Mouse (Mus musculus) yolk sac, embryonic 10.5 days (tissue): ENCODE data around the gene Rspo1.
A peak's percentile ranks its signal among the peaks of the same experiment; 100 is the strongest.
"Not testable (repeated sequence)": the region's sequence is repeated elsewhere in the genome, so short reads cannot be mapped to it uniquely, and the experiment has no call there.

ENCODE experiments used
- DNase-seq: peaks from one replicate; pipeline ENCODE4 v3.0.0-alpha.2; 2017; ENCODE audit warnings: low spot score

Gene Rspo1

DNA sequence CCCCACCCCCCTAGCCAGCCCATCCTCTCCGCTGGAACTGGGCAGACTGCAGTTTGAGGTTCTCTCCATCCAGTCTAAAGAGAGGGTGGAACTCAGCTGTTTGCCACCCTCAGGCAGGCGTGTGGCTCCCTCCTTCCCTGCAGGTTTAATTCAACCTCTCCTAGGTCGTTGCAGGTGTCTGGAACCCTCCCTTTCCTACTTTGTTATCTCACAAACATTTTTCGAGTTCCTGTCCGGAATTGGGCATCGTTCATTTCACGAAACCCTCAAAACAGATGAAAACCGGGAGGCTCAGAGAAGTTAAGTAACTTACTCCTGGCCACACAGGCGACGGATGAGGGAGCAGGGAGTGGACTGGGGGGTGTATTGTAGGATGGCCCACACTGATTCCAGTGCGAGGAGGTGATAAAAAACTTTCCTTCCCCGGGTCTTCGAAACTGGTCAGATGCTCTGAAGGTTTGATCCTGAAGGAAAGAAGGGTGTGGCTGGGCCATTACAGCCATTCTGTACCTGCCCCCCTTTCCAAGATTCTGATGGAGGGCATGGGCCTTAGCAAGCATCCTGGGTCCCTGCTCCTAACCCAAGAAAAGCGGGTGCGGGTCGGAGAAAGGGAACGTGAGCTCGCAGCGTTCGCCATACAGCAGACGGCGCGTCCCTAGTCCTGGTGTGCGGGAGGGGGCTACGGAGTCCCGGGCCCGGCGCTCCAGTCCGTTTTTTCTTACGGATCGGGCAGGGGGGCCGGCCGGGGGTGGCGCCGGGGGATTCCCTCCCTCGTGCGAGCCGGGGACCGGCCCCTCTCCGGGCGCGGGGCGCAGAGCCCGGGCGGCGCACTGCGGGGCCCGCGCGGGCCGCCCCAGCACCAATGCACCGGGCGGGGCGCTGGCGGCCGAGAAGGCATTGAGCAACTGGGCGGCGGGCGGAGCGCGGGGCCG lies at the start of gene Rspo1:
Rspo1 (plus strand) TSS at position 760 of the 932 bp plus-strand sequence.
- peak; percentile 32 for DNase-seq

DNA sequence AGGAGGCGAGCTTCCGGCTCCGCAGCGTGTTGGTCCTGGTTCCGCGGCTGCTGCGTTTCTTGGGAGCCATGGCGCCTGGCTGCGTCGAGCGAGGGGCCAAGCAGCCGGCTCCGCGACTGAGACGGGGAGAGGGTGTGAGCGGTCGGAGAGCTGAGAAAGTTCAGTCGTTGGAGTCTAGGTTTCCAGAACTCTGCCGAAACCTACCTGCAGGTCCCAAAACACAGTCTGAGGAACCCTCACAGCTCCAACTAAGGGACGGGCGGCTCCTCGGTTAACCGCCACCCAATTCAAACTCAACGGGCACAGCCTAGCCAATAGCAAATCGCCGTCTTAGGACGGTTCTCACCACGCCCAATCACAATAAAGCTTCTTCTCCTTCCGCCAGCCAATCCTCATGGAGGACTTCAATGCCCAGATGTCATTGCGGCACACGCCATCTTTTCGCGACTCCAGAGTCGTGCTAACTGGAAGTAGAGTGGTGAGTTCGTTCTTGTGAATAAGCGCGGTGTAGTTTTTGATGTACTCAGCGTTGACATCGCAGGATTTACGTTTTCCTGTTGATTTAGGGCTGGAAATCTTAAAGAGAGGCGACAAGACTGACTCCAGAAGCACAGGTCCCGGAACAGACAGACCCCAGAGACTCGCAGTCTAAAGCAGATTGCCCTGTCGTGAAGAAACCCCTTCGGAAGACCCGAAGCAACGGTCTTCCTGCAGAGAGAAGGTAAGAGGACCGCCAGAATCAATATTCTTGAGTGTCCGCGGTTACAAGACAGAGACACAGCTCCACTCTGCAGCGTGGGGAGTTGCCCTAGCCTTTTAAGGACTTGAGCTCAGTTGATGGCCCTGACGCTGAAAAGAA lies 49.4 kb upstream of the Rspo1 start, which contains the start of gene 9930104L06Rik:
9930104L06Rik (plus strand) TSS at position 436 of the 859 bp plus-strand sequence.
- DNase-seq = peak; percentile 95

DNA sequence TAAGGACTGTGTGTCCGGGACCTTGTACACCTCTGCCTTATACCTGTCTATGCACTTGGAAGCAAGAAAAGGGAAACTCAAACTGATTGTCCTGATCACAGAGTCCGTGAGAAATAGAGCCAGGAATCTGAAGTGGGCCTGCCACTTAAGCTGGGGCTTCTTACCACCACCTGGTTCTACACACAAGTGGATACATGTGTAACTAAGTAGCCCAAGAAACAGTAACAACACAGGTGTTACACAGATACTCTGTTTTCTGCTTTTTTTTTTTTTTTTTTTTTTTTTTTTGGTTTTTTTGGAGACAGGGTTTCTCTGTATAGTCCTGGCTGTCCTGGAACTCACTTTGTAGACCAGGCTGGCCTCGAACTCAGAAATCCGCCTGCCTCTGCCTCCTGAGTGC lies 47.0 kb upstream of the Rspo1 start, which contains the start of gene Cdca8:
Cdca8 (minus strand) TSS at position 101 of the 400 bp plus-strand sequence.
- not testable (repeated sequence) for DNase-seq

DNA sequence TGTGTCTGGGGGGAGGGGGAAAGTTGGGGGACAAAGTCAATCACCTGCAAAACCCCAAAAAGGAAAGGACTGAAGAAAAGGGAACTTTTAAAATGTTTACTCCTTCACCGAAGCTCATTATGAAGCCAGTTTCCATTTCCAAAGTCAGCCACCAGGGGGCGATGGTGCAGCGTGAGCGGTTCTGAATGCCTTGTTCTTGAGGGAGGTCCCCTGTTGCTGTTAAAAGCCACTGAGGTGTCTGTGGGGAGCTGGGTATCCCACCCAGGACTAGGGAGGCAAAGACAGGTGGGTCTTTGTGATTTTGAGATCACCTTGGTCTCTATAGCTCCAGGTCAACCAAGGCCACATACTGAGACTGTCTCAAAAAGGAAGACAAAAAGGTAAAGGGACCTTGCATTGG lies 43.2 kb upstream of the Rspo1 start:
- DNase-seq = peak; percentile 52

DNA sequence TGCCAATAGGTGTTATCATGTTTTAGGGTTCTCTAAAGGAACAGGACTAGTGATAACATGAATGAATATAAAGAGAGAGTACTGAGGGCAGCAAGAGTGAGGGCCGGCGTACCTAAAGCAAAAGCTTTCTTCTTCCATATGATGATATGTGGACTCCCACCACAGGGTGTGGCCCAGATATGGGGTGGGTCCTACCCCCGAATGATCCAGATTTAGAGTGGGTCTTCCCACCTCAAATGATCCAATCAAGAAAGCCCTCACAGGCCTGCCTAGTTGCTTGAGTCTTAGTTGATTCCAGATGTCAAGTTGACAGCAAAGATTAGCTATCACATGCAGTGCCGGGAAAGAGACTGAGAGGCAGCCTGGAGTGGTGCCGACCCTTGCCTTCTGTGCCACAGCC lies 42.4 kb upstream of the Rspo1 start:
- no peak for DNase-seq

DNA sequence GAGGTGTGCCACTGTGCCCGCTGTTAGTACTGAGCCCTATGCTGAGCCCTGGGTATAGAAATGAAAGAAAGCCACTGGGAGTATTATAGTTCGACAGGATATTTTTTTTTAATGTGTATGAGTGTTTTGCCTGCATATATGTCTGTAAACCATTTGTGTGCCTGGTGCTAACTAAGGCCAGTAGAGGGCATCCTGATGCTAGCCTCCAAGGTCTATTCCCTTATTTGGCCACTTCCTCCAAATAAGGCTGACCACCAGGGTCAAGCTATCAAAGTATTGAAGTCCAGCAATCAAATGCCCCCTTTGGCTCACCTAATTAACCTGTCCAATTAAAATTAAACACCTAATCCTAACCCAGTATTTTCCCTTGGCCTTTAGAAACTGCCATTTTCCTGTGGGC lies 41.3 kb upstream of the Rspo1 start:
- no peak for DNase-seq

DNA sequence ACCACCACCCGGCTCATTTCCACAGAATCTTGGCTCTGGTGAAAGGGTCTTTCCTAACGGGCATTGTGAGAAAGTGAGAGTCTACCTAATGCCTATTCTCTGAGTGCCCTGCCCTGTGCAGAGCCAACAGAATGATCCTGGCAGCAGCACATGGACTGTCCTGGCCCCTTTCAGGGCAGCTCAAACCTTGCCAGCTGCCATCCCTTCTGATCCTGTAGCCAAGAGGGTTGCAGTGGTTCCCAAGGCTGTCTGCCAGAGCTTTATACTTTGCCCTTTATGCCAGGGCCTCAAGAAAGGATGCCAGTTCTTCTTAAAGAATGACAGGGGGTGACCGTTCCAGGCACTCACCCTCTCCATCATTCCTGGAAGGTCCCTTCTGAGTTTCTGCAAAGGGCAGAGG lies 36.7 kb upstream of the Rspo1 start:
- no peak for DNase-seq

DNA sequence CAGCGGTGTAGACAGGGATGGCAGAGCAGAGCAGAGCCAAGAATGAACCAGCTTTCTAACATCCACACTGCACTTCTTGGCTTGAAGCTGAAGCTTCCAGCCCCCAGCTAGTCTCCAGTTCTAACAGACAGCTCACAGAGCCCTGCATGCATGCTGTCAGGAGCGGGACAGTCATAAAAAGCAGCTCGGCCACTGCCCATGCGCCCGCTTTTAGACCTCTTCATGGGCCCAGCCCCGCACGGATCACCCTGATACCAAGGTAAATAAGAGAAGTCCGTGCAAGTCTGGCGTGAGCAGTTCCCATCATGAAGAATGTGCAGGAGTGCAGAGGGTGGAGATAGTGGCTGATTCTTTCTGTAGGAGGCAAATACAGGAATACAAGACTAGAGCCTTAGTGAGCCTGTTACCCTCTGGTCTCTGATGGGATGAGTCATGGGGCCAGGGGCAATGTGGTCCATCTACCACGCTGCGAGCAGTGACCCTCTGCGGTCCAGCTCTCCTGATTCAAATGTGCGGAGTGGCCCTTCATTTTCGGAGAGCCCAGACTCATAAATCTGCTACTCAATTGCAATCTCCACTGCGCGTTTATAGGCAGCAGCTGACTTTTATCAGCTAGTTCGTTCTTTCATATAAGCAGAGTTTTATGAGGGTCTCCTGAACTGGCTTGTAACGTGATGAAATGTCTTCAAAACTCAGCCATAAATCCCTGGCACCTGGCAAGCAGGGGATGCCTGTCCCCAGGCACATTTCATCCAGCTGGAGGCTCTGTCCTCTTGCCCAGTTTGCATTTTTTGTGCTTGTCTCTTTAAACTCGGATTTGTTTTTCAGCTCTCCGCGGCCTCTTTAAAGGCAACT lies 35.8 kb upstream of the Rspo1 start:
- DNase-seq = no peak

DNA sequence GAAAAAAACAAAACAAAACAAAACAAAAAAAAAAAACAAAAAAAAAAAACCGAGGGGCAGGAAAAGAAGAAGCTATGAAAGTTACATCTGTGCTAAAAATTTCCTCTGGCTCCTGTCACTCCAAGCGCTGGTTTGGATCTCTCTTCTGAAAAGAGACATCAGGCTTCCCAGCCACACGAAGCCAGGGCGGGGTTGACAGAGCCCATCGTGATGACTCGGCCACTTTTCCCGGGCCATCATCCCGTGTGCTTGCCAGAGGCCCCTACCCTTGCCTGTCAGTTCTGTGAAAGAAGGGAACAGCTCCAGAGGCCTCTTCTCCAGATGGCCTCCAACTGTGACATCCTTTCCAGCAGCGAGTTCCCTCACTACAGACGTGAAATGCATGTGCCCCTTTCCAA lies 35.2 kb upstream of the Rspo1 start:
- no peak for DNase-seq

DNA sequence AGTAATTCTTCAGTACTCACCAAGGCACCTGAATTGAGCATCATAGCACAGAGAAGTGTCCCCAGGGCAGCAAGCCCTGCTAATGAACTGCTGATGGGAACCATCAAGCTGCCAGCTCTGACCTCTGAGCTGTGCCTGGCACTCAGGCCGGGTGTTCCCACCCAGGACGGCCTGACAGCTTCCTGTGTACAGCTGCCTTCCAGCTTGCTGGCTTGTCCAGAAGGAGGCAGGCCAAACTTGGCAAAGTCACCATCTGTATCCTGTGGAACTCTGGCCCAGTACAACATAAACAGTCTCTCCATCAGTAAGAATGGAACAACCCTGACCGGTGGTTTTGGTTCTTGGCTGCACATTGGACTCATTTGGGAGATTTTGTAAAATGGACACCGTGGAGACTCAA lies 32.7 kb upstream of the Rspo1 start:
- no peak for DNase-seq

DNA sequence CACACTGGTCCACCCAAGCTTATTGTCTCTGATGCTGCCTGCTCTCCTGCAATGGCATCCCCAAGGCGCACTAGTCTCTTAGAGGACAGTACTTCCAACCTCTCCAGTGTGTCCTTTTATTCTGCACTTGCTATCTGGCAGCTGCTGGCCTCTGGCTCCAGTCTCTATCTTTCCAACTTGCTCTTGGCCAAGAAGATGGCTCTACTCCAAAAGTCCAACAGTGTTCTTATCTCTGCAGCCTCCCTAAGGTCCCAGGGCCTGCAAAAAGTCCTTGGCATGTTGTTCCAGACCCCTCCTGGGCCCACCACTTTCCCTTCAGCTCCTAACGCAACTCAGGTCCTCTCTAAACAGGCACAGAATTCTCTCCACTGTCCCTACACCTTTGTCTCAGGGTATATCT lies 28.9 kb upstream of the Rspo1 start:
- DNase-seq = no peak

DNA sequence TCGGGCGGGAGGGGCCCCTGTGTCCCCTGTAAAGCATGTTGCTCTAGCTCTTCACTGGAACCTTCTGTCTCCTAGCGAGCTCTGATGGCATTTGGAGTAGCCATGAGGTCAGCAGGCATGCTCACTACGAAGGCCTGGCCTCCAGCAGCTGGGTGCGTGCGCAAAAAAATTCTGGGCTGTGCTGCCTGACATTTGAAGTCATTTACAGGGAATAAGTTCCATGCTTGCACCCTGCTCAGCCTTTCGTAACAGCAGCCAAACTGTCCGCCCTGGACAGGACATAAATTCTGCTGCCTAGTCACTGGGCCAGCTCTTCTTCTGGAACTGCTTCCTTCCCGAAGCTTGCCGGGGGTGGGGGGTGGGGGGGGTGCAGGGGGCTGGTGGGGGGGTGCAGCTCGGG lies 27.2 kb upstream of the Rspo1 start:
- no peak for DNase-seq

DNA sequence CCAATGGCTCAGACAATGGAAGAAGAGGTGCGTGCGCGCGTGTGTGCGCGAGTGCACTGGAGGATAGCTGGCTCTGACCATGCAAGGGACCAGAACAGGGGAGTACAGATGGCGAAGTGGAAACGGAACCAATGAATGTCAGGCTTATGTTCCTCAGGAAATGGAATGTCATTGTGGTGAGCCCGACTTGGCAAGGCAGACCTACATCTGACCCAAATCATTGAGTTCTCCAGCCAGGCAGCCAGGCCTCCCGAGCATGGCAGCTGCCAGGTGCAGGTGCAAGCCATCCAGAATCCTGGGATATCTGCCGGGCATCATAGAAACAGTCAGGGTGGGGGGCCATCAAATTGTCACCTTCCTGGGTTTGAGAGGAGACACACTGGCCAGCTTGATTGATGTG lies 25.3 kb upstream of the Rspo1 start:
- no peak for DNase-seq

DNA sequence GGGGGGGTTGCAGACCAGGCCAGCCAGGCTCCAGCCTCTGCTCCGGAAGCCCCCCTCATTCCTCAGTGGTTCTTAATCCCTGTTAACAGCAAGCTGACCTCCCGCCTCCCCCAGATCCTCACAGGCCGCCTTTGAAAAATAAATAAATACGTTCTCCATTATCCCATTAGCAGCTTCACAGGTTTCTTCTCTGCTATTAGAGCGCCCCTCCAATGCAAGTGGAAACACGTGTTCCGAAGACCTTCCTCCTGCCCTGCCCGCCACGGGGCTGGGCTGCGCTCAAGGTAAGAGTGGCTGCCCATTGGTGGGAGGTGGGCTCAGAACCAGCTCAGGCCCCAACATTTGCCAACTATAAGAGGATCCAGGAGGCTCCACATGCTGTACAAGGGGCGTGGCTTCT lies 23.7 kb upstream of the Rspo1 start:
- DNase-seq = no peak

DNA sequence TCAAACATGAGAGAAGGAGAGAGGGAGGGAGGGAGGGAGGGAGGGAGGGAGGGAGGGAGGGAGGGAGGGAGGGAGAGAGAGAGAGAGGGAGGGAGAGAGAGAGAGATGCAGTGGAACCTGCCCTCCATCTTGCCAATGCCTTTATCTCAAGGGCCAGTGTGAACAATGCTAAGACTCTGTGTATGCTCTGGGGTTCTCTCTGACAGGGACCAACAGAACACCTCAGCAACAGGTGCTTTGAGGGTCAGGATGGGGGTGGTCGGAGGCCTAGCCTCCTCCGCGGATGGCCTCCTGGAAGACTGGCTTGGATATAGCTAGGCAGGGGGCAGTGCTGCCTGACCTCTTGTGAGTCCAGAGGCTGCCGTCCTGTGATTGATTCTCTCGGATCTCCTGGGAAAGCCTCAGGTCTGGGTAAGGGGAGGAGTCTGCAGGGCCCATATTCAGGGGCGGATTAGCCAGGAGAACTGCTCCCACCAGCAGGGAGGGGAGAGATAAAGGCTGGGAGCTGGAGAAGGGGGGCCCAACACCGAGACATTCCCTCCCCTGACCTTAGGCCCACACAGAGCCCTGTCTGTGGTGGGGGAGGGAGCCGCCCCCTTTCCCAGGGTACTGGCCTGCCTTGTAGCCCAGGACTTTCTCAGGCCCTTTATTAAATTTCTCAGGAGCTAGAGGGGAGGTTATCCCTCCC lies 21.2 kb upstream of the Rspo1 start:
- DNase-seq = peak; percentile 16

DNA sequence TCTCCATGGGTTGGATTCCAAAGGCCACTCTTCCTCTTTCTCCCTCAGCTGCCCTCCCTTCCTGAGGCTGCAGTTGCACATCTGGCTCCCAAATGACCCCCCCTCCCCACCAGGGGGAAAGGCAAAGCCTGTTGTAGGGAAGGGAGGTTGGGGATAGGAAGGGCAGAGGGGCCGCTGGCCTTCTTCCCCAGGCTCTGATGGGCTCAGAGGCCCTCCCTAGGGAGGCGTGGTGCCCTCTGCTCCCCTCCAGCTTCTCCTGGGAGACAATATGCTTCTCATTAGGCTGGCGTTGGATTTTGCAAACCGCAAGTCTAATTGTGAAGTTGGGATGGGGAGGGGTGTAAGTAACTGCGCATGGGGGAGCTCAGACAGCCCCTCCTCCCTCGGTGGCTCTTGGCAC lies 17.5 kb upstream of the Rspo1 start:
- no peak for DNase-seq

DNA sequence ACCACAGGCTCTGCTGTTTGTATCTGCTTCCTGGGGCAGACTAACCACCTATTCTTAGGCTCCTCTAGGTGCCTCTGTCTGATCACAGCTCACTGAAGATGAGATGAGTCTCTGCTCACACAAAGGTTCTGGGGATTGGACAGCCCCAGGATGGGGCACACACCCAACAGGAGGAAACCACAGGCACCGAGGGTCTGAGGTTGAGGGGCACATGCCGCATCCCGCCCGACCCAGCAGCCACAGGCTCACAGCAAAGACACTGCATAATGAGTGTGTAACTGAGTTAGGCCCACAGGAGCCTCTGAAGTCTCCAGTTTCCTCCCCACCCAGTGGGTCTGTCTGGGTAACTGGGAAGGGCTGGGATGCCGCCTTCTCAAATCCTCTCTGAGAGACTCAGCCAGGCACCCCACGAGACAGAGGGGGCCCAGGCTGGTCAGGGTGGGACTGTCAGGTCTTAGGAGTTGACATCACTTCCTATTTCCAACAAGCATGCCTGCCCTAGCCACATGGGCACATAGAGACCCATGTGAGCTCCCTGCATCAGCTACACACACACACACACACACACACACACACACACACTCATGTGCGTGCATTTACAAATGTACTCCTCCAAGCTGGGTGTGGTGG lies 16.9 kb upstream of the Rspo1 start:
- no peak for DNase-seq

DNA sequence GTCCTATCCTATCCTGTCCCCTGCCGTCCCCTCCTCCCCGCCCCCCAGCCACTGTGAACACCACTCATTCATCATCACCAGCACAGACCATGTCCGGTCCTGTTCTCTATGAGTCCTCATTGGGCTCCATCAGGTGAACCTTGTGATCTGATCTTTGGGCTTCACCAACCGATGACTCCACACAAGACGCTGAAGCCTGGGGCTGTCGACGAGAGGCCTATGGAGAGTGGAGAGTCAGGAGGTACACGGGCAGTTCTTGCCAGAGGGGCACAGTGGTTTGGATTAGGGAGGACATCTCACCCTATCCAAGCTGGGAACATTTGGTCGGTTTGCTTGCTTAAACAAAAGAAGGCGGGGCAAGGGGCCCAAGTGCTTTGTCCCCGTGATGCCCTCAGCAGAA lies 16.0 kb upstream of the Rspo1 start:
- DNase-seq = no peak

DNA sequence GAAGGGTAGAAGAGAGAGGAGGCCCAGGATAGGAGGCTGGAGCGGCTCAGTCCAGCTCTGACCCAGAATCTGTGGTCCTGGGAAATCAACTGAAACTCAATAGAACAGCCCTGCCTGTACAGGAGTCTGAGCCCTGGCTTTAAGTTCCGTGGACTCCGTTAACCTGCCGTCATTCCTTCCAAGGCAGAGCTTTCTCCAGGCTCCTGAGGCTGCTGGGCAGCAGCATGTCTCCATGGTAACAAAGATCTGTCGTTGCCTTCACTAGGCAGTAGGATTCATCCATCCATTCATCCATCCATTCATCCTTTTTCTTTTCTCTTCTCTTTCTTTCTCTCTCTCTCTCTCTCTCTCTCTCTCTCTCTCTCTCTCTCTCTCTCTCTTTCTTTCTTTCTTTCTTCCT lies 15.6 kb upstream of the Rspo1 start:
- no peak for DNase-seq

DNA sequence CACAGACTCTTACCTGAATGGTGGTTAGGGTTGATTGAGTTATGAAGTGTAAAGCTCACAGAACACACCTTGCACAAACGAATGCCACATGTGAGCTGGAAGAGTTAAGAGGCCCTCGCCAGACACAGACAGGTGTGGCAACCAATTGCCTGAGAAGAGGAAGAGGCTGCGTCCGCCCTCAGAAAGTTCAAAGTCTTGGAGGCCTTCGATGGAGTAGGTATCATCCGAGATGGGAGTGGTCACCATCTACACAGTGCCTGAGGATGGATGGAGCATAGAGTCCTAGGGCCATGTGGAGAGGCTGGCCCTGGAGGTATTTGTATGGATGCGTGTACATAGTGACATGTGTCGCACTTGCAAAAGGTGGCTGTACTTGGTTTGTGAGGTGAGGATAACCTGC lies 15.1 kb upstream of the Rspo1 start:
- DNase-seq = no peak

DNA sequence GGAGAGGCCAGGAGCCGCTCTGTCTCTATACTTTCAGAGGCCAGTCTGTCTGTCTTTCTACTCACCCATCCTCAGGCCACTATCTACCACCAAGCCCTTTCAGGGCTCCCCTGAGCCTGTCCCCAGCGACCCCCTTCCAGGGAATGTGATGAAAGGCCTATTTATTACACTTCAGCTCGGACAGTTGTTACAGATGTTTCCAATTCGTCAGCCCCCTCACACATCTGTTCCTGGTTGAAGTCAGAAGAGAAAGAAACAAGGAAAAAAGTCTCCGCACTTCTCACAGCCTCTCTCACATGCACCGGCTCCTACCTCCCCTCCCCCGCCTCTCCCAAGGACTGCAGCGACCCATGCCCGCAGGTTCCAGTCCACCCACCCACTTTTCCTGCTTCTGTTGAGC lies 13.9 kb upstream of the Rspo1 start:
- no peak for DNase-seq
